Mouse (Mus musculus) heart, embryonic 14.5 days (tissue): ENCODE results near the gene Ercc1. TPM values are rescaled to one million over a fixed set of nuclear protein-coding genes. Genes with fewer than 3 reads are reported as not detected.
A peak's percentile ranks its signal among the peaks of the same experiment; 100 is the strongest.

Source experiments
- ATAC-seq: fragments of 200-750 bp; cut with Nextera tagmentation; 2 replicates; pipeline ENCODE4 v1.8.0; 2017; ENCODE audit warnings: low read depth, moderate TSS enrichment; ENCODE audit not compliant: insufficient number of reproducible peaks, insufficient read depth, low FRiP score
- H3K27ac ChIP-seq, 2 experiments: fragments of 200-500 bp in 1 of 2; fragments of 300-500 bp in 1 of 2; sonication (generic) in 1 of 2; replicated peaks in 1 of 2; 2 replicates each; pipeline ENCODE4 v1.5.1; 2012 to 2014; ENCODE audit warnings: low read depth in 2 of 2, low read length in 2 of 2, control low read depth in 1 of 2, mild to moderate bottlenecking in 1 of 2, mixed read lengths in 1 of 2; ENCODE audit not compliant: control insufficient read depth in 1 of 2, insufficient read depth in 1 of 2
- H3K27me3 ChIP-seq: fragments of 300-500 bp; sonication (generic); 2 replicates; pipeline ENCODE4 v1.6.1; 2014; ENCODE audit warnings: mild to moderate bottlenecking, low read length, control low read depth; ENCODE audit not compliant: control insufficient read depth, insufficient read depth
- H3K36me3 ChIP-seq: fragments of 300-500 bp; sonication (generic); 2 replicates; pipeline ENCODE4 v1.6.1; 2014; ENCODE audit warnings: mild to moderate bottlenecking, control low read depth, low read length, mixed read lengths; ENCODE audit not compliant: control insufficient read depth, insufficient read depth
- H3K4me1 ChIP-seq, 2 experiments: fragments of 200-500 bp in 1 of 2; fragments of 300-500 bp in 1 of 2; sonication (generic) in 1 of 2; 2 replicates each; pipeline ENCODE4 v1.6.1; 2012 to 2014; ENCODE audit warnings: low read length in 2 of 2, control low read depth in 1 of 2, mixed read lengths in 1 of 2; ENCODE audit not compliant: control insufficient read depth in 2 of 2, insufficient read depth in 2 of 2
- H3K4me2 ChIP-seq: fragments of 300-500 bp; sonication (generic); 2 replicates; pipeline ENCODE4 v1.6.1; 2014; ENCODE audit warnings: mild to moderate bottlenecking, low read length
- H3K4me3 ChIP-seq, 2 experiments: fragments of 200-500 bp in 1 of 2; fragments of 300-500 bp in 1 of 2; sonication (generic) in 1 of 2; 2 replicates each; pipeline ENCODE4 v1.5.1; 2012 to 2014; ENCODE audit warnings: low read length in 2 of 2, mild to moderate bottlenecking in 2 of 2, control low read depth in 1 of 2, low read depth in 1 of 2, moderate library complexity in 1 of 2; ENCODE audit not compliant: control insufficient read depth in 1 of 2, insufficient read depth in 1 of 2
- H3K9ac ChIP-seq: fragments of 300-500 bp; sonication (generic); 2 replicates; pipeline ENCODE4 v1.6.1; 2014; ENCODE audit warnings: mild to moderate bottlenecking, low read length
- H3K9me3 ChIP-seq: fragments of 300-500 bp; sonication (generic); 2 replicates; pipeline ENCODE4 v1.6.1; 2016; ENCODE audit warnings: low read length, control low read depth; ENCODE audit not compliant: control insufficient read depth
- WGBS: fragments of 180-500 bp; shearing (Covaris S2); extraction: QIAGEN DNeasy Blood & Tissue Kit; methylation state at CpG from one replicate; pipeline ENCODE4 v1.1.7; 2014; 5-methylcytosine and 5-hydroxymethylcytosine counted together
- polyA plus RNA-seq: library from polyadenylated mRNA; unstranded; fragments of >200 nt; fragmentation: Nextera tagmentation; extraction: Ambion mirVana; gene quantifications from 2 replicates; pipeline ENCODE4 v1.2.1, GENCODE M21; 2014

The Ercc1 gene
- polyA plus RNA-seq, 1 experiment from 2014 or later = 68.7 TPM

DNA sequence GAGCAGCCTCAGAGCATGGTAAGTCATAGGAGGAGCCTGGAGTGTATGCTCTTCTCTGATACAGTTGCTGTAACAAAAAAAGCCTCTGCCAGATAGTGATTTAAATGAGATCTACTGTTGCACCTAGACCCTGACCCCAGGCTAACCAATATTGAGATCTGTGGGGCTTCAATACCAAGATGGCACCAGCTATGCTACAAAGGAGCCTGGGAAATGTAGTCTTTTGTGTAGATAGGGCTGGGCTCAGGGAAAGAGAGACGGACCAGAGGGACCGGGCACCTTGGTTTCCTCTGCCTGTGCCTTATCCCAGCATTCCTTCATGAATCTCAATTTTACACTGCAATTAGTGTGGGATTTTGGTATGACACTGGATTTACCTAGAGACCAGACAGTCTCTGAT lies 28.8 kb downstream of the Ercc1 start:
- Histone ChIP-seq H3K4me3 (no peak overlapping the region), H3K4me1 (peaks cover 4 to 10% of the 10 kb centered on the region in 2 experiments; a peak in 3 of 4 replicates), H3K27me3 (no peaks in the 10 kb centered on the region), H3K4me2 (no peak overlapping the region), H3K27ac (no peak overlapping the region), H3K9me3 (no peaks in the 10 kb centered on the region), H3K9ac (no peak overlapping the region), H3K36me3 (peaks cover 85% of the 10 kb centered on the region)
- ATAC-seq = no peak
- WGBS = 94% methylated on average over 2 of the region's 2 CpGs

DNA sequence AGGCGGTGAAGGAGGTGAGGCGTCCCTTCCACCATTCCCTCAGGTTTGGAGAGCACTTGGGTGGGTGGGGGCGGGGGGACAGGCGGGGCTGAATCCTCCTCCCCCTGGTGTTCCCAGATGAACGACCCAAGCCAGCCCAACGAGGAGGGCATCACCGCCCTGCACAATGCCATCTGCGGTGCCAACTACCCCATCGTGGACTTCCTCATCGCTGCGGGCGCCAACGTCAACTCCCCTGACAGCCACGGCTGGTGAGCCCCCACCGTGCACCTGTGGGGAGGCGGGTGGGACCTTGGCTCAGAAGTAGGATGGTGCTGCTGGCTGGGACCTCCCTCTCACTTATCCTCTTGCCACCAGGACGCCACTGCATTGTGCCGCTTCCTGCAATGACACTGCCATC lies 30.8 kb downstream of the Ercc1 start:
- 79% methylated on average over 18 of the region's 18 CpGs for WGBS
- H3K4me2 ChIP-seq = no peak overlapping the region
- no peaks in the 10 kb centered on the region for H3K27me3 ChIP-seq
- no peaks in the 10 kb centered on the region for H3K9me3 ChIP-seq
- H3K4me3 ChIP-seq = no peak overlapping the region
- no peak for ATAC-seq
- H3K36me3 ChIP-seq = peaks cover 90% of the 10 kb centered on the region
- H3K4me1 ChIP-seq = peaks cover 4 to 8% of the 10 kb centered on the region in 2 experiments; a peak in 2 of 4 replicates
- no peak overlapping the region for H3K9ac ChIP-seq
- H3K27ac ChIP-seq = no peak overlapping the region

DNA sequence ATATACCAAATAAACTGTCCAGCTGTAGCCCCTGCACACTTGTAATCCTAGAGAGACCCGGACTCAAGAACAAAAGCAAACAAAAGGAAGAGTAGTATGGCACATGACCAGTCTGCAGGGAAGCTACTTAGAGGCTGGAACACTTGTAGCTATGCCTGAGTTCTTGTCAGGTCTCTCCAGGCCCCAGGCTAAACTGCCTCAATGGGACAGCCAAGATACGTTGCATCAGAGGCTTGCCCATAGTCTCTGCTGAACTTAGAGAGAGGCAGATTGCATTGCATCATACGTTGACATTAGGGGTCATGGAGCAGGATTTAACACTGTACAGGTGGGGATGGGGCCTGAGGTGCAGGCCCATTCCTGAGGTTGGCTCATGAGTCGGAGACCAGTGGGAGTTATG lies 31.4 kb downstream of the Ercc1 start:
- peaks cover 84% of the 10 kb centered on the region for H3K36me3 ChIP-seq
- H3K9ac ChIP-seq = no peak overlapping the region
- H3K27ac ChIP-seq = no peak overlapping the region
- 87% methylated on average over 4 of the region's 4 CpGs for WGBS
- H3K4me2 ChIP-seq = no peak overlapping the region
- peaks cover 4 to 8% of the 10 kb centered on the region in 2 experiments; a peak in 2 of 4 replicates for H3K4me1 ChIP-seq
- no peaks in the 10 kb centered on the region for H3K27me3 ChIP-seq
- H3K4me3 ChIP-seq = no peak overlapping the region
- no peaks in the 10 kb centered on the region for H3K9me3 ChIP-seq
- no peak for ATAC-seq

- Histone ChIP-seq H3K27me3 (no peaks in the 10 kb centered on the region), H3K27ac (peak overlapping the region; percentile 24 to 29; a peak in 1 of 4 replicates), H3K9ac (no peak overlapping the region), H3K36me3 (peaks cover 65% of the 10 kb centered on the region), H3K4me2 (no peak overlapping the region), H3K4me1 (peaks cover 4 to 14% of the 10 kb centered on the region in 2 experiments; a peak in 3 of 4 replicates), H3K9me3 (no peaks in the 10 kb centered on the region), H3K4me3 (no peak overlapping the region)
- WGBS = 49% methylated on average over 8 of the region's 8 CpGs
- no peak for ATAC-seq
Observed at GRCm38 (mm10) chr7:19378049-19378448, 33.5 kb downstream of the Ercc1 start.

DNA sequence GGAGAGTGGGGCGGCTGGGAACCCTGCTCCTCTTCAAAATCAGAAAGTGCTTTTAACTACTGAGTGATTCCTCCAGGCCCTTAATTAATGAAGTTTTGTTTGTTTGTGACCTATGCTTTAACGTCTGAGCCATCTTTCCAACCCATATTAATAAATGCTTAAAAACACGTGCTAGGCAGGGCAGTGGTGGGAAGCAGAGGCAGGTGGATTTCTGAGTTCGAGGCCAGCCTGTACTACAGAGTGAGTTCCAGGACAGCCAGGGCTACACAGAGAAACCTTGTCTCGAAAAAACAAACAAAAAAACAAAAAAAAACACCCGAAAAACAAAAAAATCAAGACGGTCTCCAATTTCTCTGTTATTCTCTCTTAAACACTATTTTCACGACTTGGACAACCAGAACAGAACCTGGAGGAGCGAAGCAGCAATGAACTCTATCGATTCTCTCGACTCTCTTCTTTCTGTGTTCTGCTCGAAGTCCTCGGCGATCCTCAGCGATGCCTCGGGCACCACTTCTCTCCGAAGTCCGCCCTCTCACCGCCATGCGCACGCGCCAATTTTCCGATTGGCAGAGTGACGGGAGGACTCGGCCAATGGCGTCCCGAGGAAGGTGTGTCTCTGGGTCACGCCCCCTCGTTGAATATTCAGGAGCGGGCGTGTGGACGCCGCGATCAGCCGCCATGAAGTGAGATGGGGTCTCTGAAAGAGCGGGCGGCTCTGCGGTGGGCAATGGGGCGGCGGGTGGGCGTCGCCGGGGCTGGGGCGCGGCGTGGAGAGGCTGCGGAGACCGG lies 37.0 kb downstream of the Ercc1 start, which contains the start of gene Ercc2:
Gene Ercc2 (plus strand): TSS at position 634 of the 789 bp plus-strand sequence.
- Histone ChIP-seq H3K4me1 (peaks cover 4 to 18% of the 10 kb centered on the region in 2 experiments; a peak in 3 of 4 replicates), H3K9ac (peak within 1 kb of the TSS; percentile 88), H3K9me3 (no peaks in the 10 kb centered on the region), H3K27me3 (no peaks in the 10 kb centered on the region), H3K36me3 (peaks cover 58% of the 10 kb centered on the region), H3K4me2 (peak within 1 kb of the TSS; percentile 91), H3K27ac (peak within 1 kb of the TSS in 1 of 2 experiments; percentile 50; a peak in 1 of 4 replicates), H3K4me3 (peak within 1 kb of the TSS; percentile 85 to 87)
- ATAC-seq = peak; percentile 89
- WGBS = 7% methylated on average over 44 of the region's 48 CpGs

DNA sequence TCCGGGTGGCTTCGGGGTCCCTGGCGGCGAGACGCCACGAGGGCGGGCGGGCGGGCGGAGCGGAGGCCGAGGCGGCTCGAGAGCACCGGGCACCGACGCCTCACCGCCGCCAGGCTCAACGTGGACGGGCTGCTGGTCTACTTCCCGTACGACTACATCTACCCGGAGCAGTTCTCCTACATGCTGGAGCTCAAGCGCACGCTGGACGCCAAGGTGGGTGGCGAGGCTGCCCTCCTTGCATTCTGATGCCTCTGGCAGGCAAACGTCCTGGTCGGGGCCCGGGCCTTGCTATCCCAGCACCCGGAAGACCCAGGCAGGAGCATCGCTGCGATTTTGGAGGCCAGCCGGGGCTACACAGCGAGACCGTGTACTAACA lies 37.6 kb downstream of the Ercc1 start:
- Histone ChIP-seq H3K27ac (peak overlapping the region in 1 of 2 experiments; percentile 50; a peak in 1 of 4 replicates), H3K4me1 (peaks cover 4 to 18% of the 10 kb centered on the region in 2 experiments; a peak in 3 of 4 replicates), H3K4me2 (peak overlapping the region; percentile 91), H3K4me3 (peak overlapping the region; percentile 85 to 87), H3K9ac (peak overlapping the region; percentile 88), H3K27me3 (no peaks in the 10 kb centered on the region), H3K9me3 (no peaks in the 10 kb centered on the region), H3K36me3 (peaks cover 59% of the 10 kb centered on the region)
- ATAC-seq = peak; percentile 32
- WGBS = under 1% methylated on average over 21 of the region's 37 CpGs

DNA sequence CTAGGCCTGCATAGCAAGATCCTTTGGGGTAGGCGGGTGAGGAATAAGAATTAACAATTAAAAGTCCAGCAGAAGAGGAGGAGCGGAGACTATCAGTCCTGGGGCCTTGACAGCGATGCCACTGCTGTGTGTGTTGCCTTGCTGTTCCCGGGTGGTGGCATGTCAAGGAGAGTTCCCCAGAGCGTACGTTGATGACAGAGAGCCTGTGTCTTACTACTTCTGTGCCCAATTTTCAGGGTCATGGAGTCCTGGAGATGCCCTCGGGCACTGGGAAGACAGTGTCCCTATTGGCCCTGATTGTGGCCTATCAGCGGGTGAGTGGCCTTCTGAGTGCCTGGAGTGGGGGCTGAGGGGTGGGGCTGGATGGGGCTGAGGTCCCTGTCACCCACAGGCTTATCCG lies 39.1 kb downstream of the Ercc1 start:
- no peaks in the 10 kb centered on the region for H3K27me3 ChIP-seq
- H3K9ac ChIP-seq = no peak overlapping the region
- H3K9me3 ChIP-seq = no peaks in the 10 kb centered on the region
- ATAC-seq = no peak
- H3K4me3 ChIP-seq = no peak overlapping the region
- H3K4me1 ChIP-seq = peaks cover 0 to 10% of the 10 kb centered on the region in 2 experiments; a peak in 2 of 4 replicates
- H3K27ac ChIP-seq = no peak overlapping the region
- 89% methylated on average over 9 of the region's 9 CpGs for WGBS
- peaks cover 59% of the 10 kb centered on the region for H3K36me3 ChIP-seq
- no peak overlapping the region for H3K4me2 ChIP-seq
